Mouse (Mus musculus) liver, embryonic 15.5 days (tissue): Measurements from ENCODE around the gene Dock10. TPM values are rescaled to one million over a fixed set of nuclear protein-coding genes. Genes with fewer than 3 reads are reported as not detected.

Experiments used
- ATAC-seq: fragments of 200-750 bp; cut with Nextera tagmentation; 2 replicates; pipeline ENCODE4 v1.8.0; 2017; ENCODE audit warnings: moderate number of reproducible peaks, mild to moderate bottlenecking, moderate library complexity; ENCODE audit not compliant: insufficient read depth
- H3K27ac ChIP-seq: fragments of 300-500 bp; sonication (generic); replicated peaks from 2 replicates; pipeline ENCODE4 v1.5.1; 2015; ENCODE audit warnings: mild to moderate bottlenecking, inconsistent platforms
- H3K27me3 ChIP-seq: fragments of 300-500 bp; sonication (generic); 2 replicates; pipeline ENCODE4 v1.6.1; 2015; ENCODE audit warnings: mild to moderate bottlenecking, inconsistent platforms
- H3K36me3 ChIP-seq: fragments of 300-500 bp; sonication (generic); replicated peaks from 2 replicates; pipeline ENCODE4 v1.6.1; 2015; ENCODE audit warnings: moderate library complexity, mild to moderate bottlenecking, inconsistent platforms
- H3K4me1 ChIP-seq: fragments of 300-500 bp; sonication (generic); replicated peaks from 2 replicates; pipeline ENCODE4 v1.6.1; 2015; ENCODE audit warnings: inconsistent platforms
- H3K4me2 ChIP-seq: fragments of 300-500 bp; sonication (generic); 2 replicates; pipeline ENCODE4 v1.6.1; 2015; ENCODE audit warnings: moderate library complexity, mild to moderate bottlenecking, inconsistent platforms
- H3K4me3 ChIP-seq: fragments of 300-500 bp; sonication (generic); replicated peaks from 2 replicates; pipeline ENCODE4 v1.5.1; 2015; ENCODE audit warnings: mild to moderate bottlenecking, inconsistent platforms
- H3K9ac ChIP-seq: fragments of 300-500 bp; sonication (generic); 2 replicates; pipeline ENCODE4 v1.6.1; 2015; ENCODE audit warnings: moderate library complexity, mild to moderate bottlenecking, inconsistent platforms
- H3K9me3 ChIP-seq: fragments of 300-500 bp; sonication (generic); replicated peaks from 2 replicates; pipeline ENCODE4 v1.6.1; 2016; ENCODE audit warnings: inconsistent platforms
- WGBS: fragments of 180-500 bp; shearing (Covaris S2); methylation state at CpG from one replicate; pipeline ENCODE4 v1.1.7; 2015; ENCODE audit warnings: mixed read lengths; ENCODE audit not compliant: insufficient replicate concordance; 5-methylcytosine and 5-hydroxymethylcytosine counted together
- polyA plus RNA-seq: library from polyadenylated mRNA; unstranded; fragments of >200 nt; fragmentation: Nextera tagmentation; extraction: Ambion mirVana; gene quantifications from 2 replicates; pipeline ENCODE4 v1.2.1, GENCODE M21; 2015

The Dock10 gene
- polyA plus RNA-seq, 1 experiment from 2014 or later: 3.8 TPM

- 24% methylated on average over 8 of the region's 8 CpGs for WGBS
- Histone ChIP-seq H3K27me3 (no peaks in the 10 kb centered on the region), H3K27ac (no peak overlapping the region), H3K4me1 (no peaks in the 10 kb centered on the region), H3K4me3 (no peak overlapping the region), H3K9ac (no peak overlapping the region), H3K9me3 (no peaks in the 10 kb centered on the region), H3K4me2 (no peak overlapping the region), H3K36me3 (no peaks in the 10 kb centered on the region)
- no peak for ATAC-seq
Observed at GRCm38 (mm10) chr1:80606131-80606754, 152.1 kb downstream of the Dock10 start.

- Histone ChIP-seq H3K4me3 (no peak overlapping the region), H3K27ac (no peak overlapping the region), H3K9me3 (no peaks in the 10 kb centered on the region), H3K36me3 (no peaks in the 10 kb centered on the region), H3K4me1 (no peaks in the 10 kb centered on the region), H3K4me2 (no peak overlapping the region), H3K9ac (no peak overlapping the region), H3K27me3 (no peaks in the 10 kb centered on the region)
- 64% methylated on average over 2 of the region's 2 CpGs for WGBS
- no peak for ATAC-seq
Observed at GRCm38 (mm10) chr1:80604332-80604731, 154.0 kb downstream of the Dock10 start.

GRCm38 (mm10) chr1:80603081-80603480 is 155.2 kb downstream of the Dock10 start:
- 64% methylated on average over 2 of the region's 2 CpGs for WGBS

GRCm38 (mm10) chr1:80583281-80583680 is 175.0 kb downstream of the Dock10 start:
- H3K4me1 ChIP-seq: no peaks in the 10 kb centered on the region
- H3K9me3 ChIP-seq: no peaks in the 10 kb centered on the region
- H3K9ac ChIP-seq: no peak overlapping the region
- 52% methylated on average over 5 of the region's 5 CpGs for WGBS
- no peak for ATAC-seq
- H3K27ac ChIP-seq: no peak overlapping the region
- H3K4me3 ChIP-seq: no peak overlapping the region
- H3K27me3 ChIP-seq: no peaks in the 10 kb centered on the region
- H3K4me2 ChIP-seq: no peak overlapping the region
- H3K36me3 ChIP-seq: no peaks in the 10 kb centered on the region

More at GRCm38 (mm10) chr1:80603081-80603480, 155.2 kb downstream of the Dock10 start:
- H3K4me1 ChIP-seq: no peaks in the 10 kb centered on the region
- no peak overlapping the region for H3K4me2 ChIP-seq
- ATAC-seq: no peak
- no peak overlapping the region for H3K4me3 ChIP-seq
- H3K9ac ChIP-seq: no peak overlapping the region
- H3K27me3 ChIP-seq: no peaks in the 10 kb centered on the region
- no peaks in the 10 kb centered on the region for H3K36me3 ChIP-seq
- H3K27ac ChIP-seq: no peak overlapping the region
- H3K9me3 ChIP-seq: no peaks in the 10 kb centered on the region

- 75% methylated on average over 3 of the region's 3 CpGs for WGBS
- no peak overlapping the region for H3K27ac ChIP-seq
- H3K9me3 ChIP-seq: no peaks in the 10 kb centered on the region
- no peak overlapping the region for H3K4me2 ChIP-seq
- H3K27me3 ChIP-seq: no peaks in the 10 kb centered on the region
- no peaks in the 10 kb centered on the region for H3K36me3 ChIP-seq
- no peaks in the 10 kb centered on the region for H3K4me1 ChIP-seq
- H3K4me3 ChIP-seq: no peak overlapping the region
- no peak overlapping the region for H3K9ac ChIP-seq
- no peak for ATAC-seq
Observed at GRCm38 (mm10) chr1:80582186-80582585, 176.1 kb downstream of the Dock10 start.

- H3K9ac ChIP-seq: no peak overlapping the region
- H3K4me3 ChIP-seq: no peak overlapping the region
- no peak for ATAC-seq
- no peaks in the 10 kb centered on the region for H3K27me3 ChIP-seq
- no peaks in the 10 kb centered on the region for H3K9me3 ChIP-seq
- no peak overlapping the region for H3K27ac ChIP-seq
- 59% methylated on average over 2 of the region's 2 CpGs for WGBS
- H3K36me3 ChIP-seq: no peaks in the 10 kb centered on the region
- no peaks in the 10 kb centered on the region for H3K4me1 ChIP-seq
- no peak overlapping the region for H3K4me2 ChIP-seq
Observed at GRCm38 (mm10) chr1:80576898-80577297, 181.4 kb downstream of the Dock10 start.

GRCm38 (mm10) chr1:80556446-80556845 is 201.9 kb downstream of the Dock10 start:
- no peak overlapping the region for H3K9ac ChIP-seq
- ATAC-seq: no peak
- no peak overlapping the region for H3K4me3 ChIP-seq
- no peaks in the 10 kb centered on the region for H3K36me3 ChIP-seq
- H3K27me3 ChIP-seq: no peaks in the 10 kb centered on the region
- 97% methylated on average over 1 of the region's 1 CpGs for WGBS
- no peak overlapping the region for H3K27ac ChIP-seq
- no peak overlapping the region for H3K4me2 ChIP-seq
- no peaks in the 10 kb centered on the region for H3K9me3 ChIP-seq
- no peaks in the 10 kb centered on the region for H3K4me1 ChIP-seq

GRCm38 (mm10) chr1:80541522-80541921 is 216.8 kb downstream of the Dock10 start:
- no peak for ATAC-seq
- 66% methylated on average over 3 of the region's 3 CpGs for WGBS
- no peaks in the 10 kb centered on the region for H3K27me3 ChIP-seq
- no peak overlapping the region for H3K9ac ChIP-seq
- no peaks in the 10 kb centered on the region for H3K4me1 ChIP-seq
- no peaks in the 10 kb centered on the region for H3K36me3 ChIP-seq
- no peaks in the 10 kb centered on the region for H3K9me3 ChIP-seq
- H3K4me3 ChIP-seq: no peak overlapping the region
- no peak overlapping the region for H3K27ac ChIP-seq
- no peak overlapping the region for H3K4me2 ChIP-seq

GRCm38 (mm10) chr1:80522197-80522596 is 236.1 kb downstream of the Dock10 start:
- Histone ChIP-seq H3K9ac (no peak overlapping the region), H3K4me2 (no peak overlapping the region), H3K36me3 (no peaks in the 10 kb centered on the region), H3K4me1 (no peaks in the 10 kb centered on the region), H3K9me3 (no peaks in the 10 kb centered on the region), H3K4me3 (no peak overlapping the region), H3K27ac (no peak overlapping the region), H3K27me3 (no peaks in the 10 kb centered on the region)
- no peak for ATAC-seq
- WGBS: 63% methylated on average over 5 of the region's 5 CpGs

GRCm38 (mm10) chr1:80520456-80520855 is 237.9 kb downstream of the Dock10 start:
- no peak for ATAC-seq

GRCm38 (mm10) chr1:80519893-80520292 is 238.4 kb downstream of the Dock10 start:
- Histone ChIP-seq H3K36me3 (no peaks in the 10 kb centered on the region), H3K4me1 (no peaks in the 10 kb centered on the region), H3K9me3 (no peaks in the 10 kb centered on the region), H3K4me3 (no peak overlapping the region), H3K4me2 (no peak overlapping the region), H3K9ac (no peak overlapping the region), H3K27ac (no peak overlapping the region), H3K27me3 (no peaks in the 10 kb centered on the region)
- no peak for ATAC-seq
- WGBS: 33% methylated on average over 1 of the region's 1 CpGs

More at GRCm38 (mm10) chr1:80520456-80520855, 237.9 kb downstream of the Dock10 start:
- H3K9me3 ChIP-seq: no peaks in the 10 kb centered on the region
- H3K4me1 ChIP-seq: no peaks in the 10 kb centered on the region
- H3K36me3 ChIP-seq: no peaks in the 10 kb centered on the region
- H3K27ac ChIP-seq: no peak overlapping the region
- no peak overlapping the region for H3K9ac ChIP-seq
- no peaks in the 10 kb centered on the region for H3K27me3 ChIP-seq
- WGBS: 54% methylated on average over 2 of the region's 2 CpGs
- H3K4me2 ChIP-seq: no peak overlapping the region
- H3K4me3 ChIP-seq: no peak overlapping the region

- 40% methylated on average over 6 of the region's 6 CpGs for WGBS
- no peak overlapping the region for H3K9ac ChIP-seq
- no peak overlapping the region for H3K4me3 ChIP-seq
- H3K4me1 ChIP-seq: no peaks in the 10 kb centered on the region
- no peaks in the 10 kb centered on the region for H3K9me3 ChIP-seq
- no peak overlapping the region for H3K27ac ChIP-seq
- H3K4me2 ChIP-seq: no peak overlapping the region
- no peaks in the 10 kb centered on the region for H3K27me3 ChIP-seq
- no peak for ATAC-seq
- no peaks in the 10 kb centered on the region; the same call in 1 of the 2 replicates for H3K36me3 ChIP-seq
Observed at GRCm38 (mm10) chr1:80515836-80516235, 242.5 kb downstream of the Dock10 start.
